Mouse (Mus musculus): ENCODE measurements around the gene B430218F22Rik.
A peak's percentile ranks its signal among the peaks of the same experiment; 100 is the strongest.
"Not testable (repeated sequence)": the region's sequence is repeated elsewhere in the genome, so short reads cannot be mapped to it uniquely, and the experiment has no call there.

B430218F22Rik gene

GRCm38 (mm10) chr13:118386511-118387447 lies at the start of gene B430218F22Rik, which contains the start of gene Mrps30:
Gene B430218F22Rik, plus strand, starts transcription at chr13:118386630.
Gene Mrps30, minus strand, starts transcription at chr13:118387252.
- peak; percentile 95 for DNase-seq

DNA sequence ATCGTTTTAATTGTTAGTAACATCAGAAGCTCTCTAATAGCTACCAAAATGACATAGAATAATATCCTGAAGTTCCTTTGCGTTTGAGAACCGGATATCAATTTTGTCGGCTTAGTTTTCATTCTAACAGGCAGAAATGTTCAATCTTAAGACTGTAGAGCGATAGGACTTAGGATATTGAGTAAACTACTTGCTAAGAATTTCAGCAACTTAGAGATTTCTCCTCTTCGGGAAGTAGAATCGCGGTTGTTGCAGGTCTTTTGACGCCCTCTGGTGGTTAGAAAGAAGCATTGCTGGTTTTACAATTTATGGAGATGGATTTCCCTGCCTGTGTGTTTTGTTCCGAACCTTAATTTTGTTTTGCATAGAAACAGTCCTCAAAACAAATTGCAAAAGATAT lies 36.2 kb upstream of the B430218F22Rik start:
- DNase-seq: no peak

- no peak for DNase-seq
Observed at GRCm38 (mm10) chr13:118350870-118351269, 35.6 kb upstream of the B430218F22Rik start.

- DNase-seq: peak; percentile 26
Observed at GRCm38 (mm10) chr13:118363342-118363741, 23.1 kb upstream of the B430218F22Rik start.

DNA sequence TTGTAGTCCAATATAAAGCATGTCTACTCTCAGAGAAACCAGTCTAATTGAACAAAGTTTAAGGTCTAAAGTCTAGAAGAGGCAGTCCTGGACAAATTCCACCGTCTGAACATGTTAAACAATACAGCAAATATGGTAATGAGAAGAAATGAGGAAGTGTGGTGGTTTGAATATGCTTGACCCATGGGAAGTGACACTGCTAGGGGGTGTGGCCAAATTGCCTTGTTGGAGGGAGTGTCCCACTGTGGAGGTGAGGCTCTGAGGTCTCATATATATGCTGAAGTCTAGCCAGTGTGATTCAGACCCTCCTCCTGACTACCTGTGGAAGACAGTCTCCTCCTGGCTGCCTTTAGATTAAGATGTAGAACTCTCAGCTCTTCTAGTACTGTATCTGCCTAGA lies 20.7 kb upstream of the B430218F22Rik start:
- no peak for DNase-seq

- DNase-seq: peak; percentile 31
Observed at GRCm38 (mm10) chr13:118372871-118373270, 13.6 kb upstream of the B430218F22Rik start.

GRCm38 (mm10) chr13:118379155-118379554 lies 7.3 kb upstream of the B430218F22Rik start:
- DNase-seq: peak; percentile 40

GRCm38 (mm10) chr13:118380381-118380780 lies 6.0 kb upstream of the B430218F22Rik start:
- no peak for DNase-seq

DNA sequence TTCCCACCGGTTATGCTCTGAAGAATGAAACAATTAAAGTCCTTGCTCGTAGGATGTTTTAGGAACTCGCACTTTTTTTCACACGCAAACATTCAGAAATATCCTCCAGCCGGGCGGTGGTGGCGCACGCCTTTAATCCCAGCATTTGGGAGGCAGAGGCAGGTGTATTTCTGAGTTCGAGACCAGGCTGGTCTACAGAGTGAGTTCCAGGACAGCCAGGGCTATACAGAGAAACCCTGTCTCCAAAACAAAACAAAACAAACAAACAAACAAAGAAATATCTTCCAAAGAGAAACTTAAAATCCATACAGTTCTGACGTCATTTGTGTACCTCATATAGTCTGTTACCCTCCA lies 995 bp downstream of the B430218F22Rik start:
- not testable (repeated sequence) for DNase-seq

DNA sequence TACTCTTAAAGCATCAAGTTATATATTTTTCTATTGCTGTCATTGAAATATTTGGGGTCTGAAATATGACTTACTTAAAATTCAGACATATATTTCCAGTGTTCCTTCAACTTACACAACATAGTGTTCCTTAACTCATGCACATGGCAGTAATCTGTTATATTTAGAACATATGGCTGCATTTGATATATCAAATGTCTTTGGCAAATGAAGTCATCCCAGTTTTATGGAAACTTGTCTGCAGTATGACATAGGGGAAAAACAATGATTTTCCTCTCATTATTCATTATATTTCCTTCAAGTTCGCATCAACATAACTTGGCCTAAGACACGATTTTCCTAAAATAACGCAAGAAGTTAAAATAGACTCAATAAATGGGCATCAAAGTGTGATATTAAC lies 9.4 kb downstream of the B430218F22Rik start:
- no peak for DNase-seq

DNA sequence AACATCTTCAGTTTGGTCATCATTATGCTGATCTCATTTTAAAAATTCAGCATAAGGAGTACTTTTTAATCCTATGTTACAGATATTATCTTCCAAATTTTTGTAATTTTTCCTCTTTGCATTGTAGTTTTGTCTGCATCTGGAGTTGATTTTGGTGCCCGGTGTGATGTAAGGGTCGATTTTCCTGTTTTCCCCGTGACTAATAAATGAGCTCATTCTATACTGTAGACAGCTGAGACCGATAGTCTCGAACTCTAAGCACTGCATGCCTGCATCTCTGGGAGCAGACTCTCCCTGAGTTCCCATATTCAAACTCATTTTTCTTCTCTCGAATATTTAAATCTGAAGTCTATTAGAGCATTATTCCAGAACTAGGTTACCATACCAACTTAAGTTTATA lies 13.9 kb downstream of the B430218F22Rik start:
- no peak for DNase-seq

DNA sequence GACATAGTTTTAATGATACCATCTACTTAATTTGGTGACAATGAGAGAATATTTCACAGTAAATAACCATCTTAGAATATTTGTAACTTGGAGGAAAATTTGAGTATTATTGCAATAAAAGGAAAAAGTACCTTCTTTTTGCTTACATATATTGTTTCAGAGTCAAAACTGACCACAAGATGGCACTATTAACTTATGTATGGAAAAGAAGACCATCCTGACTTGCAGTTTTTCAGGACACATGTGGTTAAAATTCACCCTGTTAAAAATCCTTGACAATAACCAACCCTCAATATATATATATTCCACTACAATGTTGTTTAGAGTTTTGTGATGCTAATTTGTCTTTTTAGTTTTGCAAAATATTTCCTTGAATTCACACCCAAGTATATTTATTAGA lies 17.1 kb downstream of the B430218F22Rik start:
- DNase-seq: no peak

DNA sequence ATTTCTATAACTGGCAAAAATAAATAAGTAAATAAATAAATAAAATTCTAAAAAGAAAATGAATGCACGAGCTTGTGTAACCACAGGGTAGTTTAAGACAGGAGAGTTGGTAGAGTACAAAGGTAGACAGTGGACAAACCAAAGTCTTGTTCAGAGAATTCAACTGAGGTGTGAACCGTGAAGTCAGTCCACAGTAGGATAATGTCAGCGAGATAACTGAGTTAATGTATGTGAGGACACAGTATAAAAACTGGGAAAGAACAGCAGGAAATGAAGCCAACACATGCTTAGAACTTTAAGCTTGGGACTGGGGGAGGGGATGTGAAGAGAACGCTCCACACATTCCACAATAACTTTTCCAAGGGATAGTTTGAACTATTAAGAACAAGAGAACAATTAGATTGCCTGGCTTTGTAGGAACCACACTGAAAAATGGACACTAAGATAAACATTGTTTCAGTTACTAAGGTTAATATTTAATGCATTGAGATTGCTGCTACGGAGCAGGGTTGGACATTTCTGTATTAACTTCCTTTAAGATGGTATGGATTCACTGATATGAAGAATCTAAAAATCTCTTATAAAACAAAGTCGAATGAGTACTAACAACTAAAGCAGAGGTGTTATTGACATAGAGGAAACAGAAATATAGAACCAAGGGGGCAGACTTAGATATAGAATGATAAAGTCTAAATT lies 25.0 kb downstream of the B430218F22Rik start:
- no peak for DNase-seq

DNA sequence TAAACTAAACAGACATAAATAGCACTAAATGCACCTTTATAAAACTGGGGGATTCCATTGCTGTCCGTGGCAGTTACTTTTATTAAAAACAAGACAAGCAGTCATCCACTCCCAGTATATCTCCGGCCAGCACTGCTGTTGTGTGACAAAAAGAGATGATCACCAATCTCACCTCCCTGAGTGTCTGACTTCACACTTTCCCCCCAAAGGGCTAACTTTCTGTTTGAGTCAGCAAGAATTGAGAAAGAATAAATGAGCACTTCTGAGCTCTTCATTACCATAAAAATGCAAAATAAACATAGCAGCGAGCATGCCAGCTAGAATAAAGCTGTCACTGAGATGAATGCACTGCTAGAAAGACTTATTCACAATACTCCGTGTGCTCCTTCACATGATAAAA lies 31.7 kb downstream of the B430218F22Rik start:
- DNase-seq: no peak

GRCm38 (mm10) chr13:118420408-118420807 lies 34.0 kb downstream of the B430218F22Rik start:
- DNase-seq: no peak

DNA sequence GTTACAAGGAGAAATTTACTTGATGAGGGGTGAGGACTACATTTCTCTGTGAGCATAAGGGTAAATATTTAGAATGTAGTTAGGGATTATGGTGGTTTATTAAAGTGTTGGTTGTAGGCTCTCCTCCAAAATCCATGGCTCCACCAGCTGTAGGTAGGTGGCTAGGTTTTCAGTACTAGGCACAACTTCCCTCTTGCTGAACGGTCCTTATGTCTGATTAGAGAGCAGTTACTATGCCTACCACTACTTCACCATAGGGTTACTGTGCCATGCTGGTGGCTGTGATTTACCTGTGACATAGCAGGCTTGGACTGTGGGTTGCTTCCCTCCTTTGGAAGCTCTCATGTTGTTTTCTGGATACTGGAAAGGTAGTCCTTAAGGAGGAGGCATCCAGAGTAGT lies 34.4 kb downstream of the B430218F22Rik start:
- no peak for DNase-seq

All from layer of hippocampus, adult 9-11 months (tissue).